Mouse (Mus musculus): Measurements from ENCODE around the gene Ccdc69. TPM values are rescaled to one million over a fixed set of nuclear protein-coding genes. Genes with fewer than 3 reads are reported as not detected.

Gene Ccdc69
- polyA plus RNA-seq, 1 experiment = 0.94 TPM

DNA sequence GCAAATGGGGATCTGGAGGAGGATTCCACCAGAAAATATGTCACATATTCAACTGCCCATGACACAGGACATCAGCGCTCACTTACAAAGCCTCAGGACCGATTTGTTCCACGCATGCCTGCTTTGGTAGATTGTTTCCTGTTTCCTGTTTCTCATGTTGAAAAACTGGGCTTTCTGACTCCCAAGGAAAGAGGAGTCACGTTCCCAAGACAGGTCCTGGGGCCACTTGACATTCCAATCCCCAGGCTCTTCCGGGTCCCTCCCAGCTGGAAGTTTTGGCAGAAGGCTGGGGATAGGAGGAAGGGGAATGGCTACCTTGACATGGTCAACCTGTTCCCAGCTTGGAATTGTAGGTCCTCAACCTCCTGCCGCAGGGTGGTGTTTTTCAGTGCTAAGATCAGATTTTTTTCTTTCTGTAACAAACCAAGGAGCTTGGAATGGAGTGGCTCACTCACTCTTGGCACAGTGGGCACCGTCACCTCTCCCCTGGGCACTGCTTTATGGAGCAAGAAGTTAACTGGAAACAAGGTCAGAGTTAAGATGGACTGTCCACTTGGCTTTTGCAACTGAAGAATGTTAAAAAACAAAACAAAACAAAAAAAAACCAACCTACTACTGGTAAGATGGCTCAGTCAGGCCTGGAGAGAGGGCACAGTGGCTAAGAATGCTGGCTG lies 27.0 kb downstream of the Ccdc69 start:
- DNase-seq (ENCODE audit: extremely low spot score in 1 of 2, low spot score in 1 of 2) = no peak

DNA sequence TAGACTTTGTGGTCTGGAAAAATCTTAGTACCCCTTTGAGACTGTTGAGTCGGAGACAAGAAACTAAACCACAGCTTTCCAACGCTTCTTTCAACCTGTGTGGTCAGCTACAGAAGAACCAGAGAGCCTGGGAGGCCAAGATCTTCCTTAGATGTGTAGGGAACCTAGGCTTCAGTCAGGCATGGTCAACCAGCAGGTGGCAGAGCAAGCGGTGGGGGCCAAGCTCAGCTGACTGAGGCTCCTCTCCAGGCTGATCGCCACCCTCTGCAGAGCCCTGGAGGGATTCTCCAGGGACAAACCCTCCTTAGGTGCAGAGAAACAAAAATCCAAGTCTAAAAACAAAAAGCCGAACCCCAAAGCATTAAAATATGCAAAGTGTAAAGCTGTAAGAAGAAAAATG lies 31.3 kb downstream of the Ccdc69 start:
- peak in 1 of 2 experiments; percentile 29 for DNase-seq (ENCODE audit: extremely low spot score in 1 of 2, low spot score in 1 of 2)

DNA sequence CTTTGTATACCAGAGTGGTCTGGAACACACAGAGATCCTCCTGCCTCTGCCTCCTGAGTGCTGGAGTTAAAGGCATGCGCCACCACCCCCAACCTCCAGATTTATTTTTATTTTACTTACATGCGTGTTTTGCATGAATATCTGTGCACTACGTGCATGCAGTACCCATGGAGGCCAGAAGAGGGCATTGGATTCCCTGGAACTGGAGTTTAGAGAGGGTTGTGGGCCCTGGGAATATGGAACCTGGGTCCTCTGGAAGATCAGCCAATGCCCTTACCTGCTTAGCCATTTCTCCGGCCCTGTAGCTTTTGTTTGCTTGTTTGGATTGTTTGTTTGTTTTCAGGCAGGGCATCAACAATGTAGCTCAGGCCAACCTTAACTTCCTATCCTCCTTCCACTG lies 36.6 kb downstream of the Ccdc69 start:
- no peak for DNase-seq (ENCODE audit: extremely low spot score in 1 of 2, low spot score in 1 of 2)

DNA sequence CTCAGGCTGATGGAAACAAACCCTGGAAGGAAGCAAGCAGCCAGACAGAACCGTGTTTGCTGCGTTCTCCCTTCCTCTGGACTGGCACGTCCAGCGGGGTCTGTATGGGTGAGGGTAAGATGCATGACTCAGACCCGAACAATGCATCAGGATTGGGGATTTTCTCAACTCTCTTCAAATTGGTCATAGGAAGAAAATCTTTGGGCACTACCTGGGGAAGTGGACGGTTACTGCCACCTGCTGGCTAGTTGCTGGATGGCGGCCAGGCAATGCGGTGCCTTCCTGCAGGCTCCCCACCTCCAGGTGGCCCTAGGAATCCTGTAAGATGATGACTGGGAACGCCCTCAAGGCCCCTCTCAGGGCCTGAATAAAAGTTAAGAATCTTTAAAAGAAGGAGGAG lies 38.3 kb downstream of the Ccdc69 start:
- DNase-seq (ENCODE audit: extremely low spot score in 1 of 2, low spot score in 1 of 2) = peak; percentile 41 to 89

DNA sequence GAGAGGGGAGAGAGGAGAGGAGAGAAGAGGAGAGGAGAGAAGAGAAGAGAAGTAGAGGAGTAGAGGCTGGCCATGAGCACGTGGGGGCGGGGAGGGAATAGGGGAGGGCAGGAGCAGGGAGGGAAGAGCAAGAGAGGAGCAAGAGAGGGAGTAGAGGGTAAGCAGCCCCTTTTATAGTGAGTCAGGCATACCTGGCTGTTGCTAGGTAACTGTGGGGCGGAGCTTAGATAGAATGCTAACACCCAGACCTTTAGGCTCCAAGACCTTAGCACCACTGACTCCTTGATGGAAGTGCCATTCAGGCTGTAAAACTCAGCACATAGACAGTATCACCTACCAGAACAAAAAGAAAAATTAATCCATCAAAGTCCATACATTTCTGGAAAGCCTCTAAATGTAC lies 41.3 kb downstream of the Ccdc69 start:
- no peak for DNase-seq (ENCODE audit: extremely low spot score in 1 of 2, low spot score in 1 of 2)

DNA sequence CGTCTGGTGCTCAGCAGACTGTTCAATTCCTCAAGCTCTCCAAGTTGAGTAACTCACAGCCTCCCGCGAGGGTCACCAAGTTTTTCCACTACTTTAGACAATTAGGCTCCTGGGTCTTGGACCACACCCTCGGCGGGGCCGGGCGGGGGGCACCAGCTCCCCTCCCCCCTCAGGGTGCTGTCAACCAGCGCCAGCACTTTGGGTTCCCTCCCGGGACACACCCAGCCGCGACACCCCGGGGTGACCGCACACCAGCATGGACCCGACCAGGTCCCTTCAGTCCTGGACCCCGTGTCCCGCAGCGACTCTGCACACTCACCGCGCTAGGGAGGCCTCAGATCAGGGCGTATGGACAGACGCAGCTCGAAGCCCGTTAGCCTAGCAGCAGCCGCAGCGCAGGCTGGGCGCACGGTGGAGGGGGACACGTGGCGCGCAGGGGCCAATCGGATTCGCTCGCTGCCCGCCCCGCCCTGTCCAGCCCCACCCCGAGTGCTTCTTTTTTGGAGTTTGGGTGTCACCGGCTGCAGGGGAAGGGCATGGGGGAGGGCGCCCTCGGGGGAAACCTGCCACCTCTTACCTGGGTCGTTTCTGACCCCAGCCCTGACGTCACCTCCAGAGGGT lies 44.8 kb downstream of the Ccdc69 start, which contains the start of gene Anxa6:
Gene Anxa6 (minus strand): TSS at position 406 of the 621 bp plus-strand sequence.
- DNase-seq (ENCODE audit: extremely low spot score in 1 of 2, low spot score in 1 of 2) = peak; percentile 33 to 78

DNA sequence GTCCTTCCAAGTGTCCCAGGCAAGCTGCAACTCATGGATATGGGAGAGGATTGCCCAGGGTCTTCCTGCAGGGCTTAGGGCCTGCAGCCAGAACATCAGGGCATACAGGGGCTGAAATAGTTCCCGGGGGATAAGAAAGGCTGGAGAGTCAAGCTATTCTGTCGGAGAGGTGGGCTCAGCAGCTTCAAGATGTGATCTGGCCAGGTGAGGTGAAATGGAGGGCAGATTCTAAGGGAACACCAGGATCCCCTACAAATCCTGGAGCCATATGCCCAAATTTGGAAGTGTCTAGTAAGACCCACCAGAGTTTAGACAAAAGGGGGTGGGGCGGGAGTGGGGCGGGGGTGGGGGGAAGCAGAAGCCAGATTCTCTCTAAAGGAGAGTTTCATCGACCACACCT lies 45.6 kb downstream of the Ccdc69 start:
- no peak for DNase-seq (ENCODE audit: extremely low spot score in 1 of 2, low spot score in 1 of 2)

DNA sequence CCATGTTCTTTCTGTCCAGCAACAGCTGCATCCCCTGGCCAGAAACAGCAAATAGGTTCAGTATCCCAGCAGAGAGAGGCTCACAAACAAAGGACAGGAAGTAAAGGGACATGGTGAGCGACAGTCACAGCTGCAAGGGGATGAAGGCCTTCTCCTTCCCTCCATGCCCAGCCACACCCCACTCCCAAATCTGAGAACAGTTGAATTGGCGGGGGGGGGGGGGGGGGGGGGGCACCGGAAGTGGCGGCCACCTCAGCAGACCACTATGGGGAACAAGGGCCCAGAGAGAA lies 46.0 kb downstream of the Ccdc69 start:
- DNase-seq (ENCODE audit: extremely low spot score in 1 of 2, low spot score in 1 of 2) = no peak

DNA sequence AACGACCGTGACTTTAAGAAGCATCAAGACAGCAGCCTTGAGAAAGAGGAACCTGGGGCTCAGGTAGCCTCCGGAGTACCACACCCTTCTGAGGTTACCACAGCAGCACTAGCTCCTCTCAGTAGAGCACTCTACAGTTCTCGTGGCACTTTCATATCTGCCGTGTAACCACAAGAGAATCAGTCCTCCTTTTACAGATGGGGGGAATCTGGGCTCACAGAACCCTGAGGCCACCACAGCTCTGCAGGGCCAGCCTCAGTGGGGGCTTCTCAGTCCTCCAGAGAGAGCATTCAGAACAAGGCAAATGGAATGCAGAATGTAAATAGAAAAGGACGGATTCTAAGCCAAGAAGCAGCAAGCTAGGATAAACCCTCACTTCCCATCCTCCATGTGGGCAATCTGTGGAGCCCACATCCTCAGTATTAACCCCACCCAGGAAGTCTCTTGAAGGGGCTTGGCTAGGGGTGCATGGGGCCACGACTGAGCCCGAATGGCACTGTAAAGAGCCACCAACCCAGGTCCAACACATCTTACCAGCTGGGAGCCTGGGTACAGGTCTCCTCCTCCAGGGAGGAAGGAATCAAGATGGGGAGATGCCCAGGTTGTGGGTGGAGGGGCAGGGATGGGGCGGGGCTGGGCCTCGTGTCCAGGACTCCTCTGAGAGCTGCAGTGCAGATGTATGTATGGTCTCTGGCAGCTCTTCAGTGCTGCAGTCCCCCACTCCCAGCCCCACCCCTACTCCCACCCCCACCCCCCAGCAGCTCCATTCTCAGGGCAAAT lies 46.5 kb downstream of the Ccdc69 start:
- no peak for DNase-seq (ENCODE audit: extremely low spot score in 1 of 2, low spot score in 1 of 2)

DNA sequence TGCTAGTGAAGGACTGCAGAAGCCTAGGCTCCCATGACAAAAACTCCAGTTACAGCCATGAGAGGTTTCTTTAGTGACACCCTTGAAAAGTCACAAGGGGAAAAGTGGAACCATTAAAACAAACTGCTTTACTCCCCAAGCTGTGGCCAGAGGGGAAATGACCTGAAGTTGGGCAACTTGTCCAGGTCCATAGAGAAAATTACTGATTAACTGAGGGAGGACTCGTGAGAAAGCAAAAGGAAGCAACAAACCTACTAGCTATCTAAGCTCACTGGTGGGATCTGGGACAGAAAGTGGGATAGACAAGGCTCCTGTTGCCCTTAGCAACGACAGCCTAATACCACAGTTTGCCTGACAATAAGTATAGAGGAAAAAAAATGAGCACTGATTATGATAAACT lies 49.4 kb downstream of the Ccdc69 start:
- DNase-seq (ENCODE audit: extremely low spot score in 1 of 2, low spot score in 1 of 2) = no peak

DNA sequence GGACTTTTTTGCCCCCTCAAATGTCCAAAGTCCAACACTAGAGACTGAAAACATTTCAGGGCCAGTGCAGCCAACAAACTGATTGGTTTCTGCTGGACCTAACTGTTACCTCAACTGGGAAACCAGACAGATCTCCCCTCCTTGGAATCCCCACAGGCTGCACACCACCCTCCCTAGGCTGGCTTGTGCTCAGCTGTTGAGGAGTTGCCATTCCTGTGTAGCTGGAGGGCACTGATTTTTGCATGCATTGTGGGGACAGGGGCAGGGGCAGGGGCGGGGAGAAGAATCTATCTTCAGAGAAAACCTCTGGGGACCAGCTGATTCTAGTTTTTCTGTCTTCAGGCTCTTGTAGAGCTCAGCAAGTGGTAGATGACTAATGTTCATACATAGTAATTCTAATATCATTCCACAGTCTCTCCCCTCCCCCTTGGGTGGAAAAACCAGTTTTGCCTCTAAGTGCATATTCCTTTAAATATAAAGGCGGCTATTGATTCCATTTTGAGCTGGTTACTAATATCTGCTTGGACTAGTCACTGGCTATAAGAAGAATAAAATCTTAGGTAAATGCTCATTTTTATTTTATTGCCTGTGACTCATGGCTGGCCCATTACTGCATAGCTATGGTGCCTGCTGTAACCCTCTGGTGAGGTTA lies 50.6 kb downstream of the Ccdc69 start:
- DNase-seq (ENCODE audit: extremely low spot score in 1 of 2, low spot score in 1 of 2) = no peak

DNA sequence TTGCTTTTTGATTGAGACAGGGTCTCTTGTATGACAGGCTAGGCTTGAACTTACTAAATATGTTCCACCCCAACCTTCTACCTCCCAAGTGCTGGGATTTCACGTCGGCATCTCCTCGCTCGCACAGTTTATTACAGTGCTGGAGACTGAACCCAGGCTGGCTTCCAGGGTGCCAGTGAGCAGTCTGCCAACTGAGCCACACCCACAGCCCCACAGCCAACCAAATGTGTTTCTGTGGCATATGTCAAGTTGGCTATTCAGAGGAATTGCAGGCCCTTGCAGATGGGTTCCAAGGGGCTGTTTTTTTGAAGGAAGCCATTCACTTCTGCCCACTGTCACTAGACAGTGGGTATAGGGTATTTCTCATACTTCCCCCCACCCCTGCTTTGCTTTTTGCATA lies 52.0 kb downstream of the Ccdc69 start:
- DNase-seq (ENCODE audit: extremely low spot score in 1 of 2, low spot score in 1 of 2) = no peak

DNA sequence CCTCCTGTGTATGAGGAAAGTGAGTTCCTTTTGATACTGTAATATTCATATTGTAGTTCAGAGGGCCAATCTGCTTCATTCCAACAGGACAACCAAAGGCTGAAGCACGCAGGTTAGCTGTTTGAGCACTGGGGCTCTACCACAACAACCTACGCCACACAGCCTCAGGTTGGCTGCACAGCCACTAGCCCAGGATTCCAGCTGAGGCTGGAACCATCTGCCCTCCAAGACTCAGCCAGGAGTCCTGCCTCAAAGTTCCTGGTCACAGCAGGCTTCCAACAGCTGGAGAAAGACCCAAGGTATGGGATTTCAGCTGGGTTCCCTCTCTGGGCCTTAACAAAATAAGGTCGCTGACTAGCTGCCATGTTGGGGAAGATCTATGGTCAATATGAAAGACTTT lies 54.3 kb downstream of the Ccdc69 start:
- no peak for DNase-seq (ENCODE audit: extremely low spot score in 1 of 2, low spot score in 1 of 2)

DNA sequence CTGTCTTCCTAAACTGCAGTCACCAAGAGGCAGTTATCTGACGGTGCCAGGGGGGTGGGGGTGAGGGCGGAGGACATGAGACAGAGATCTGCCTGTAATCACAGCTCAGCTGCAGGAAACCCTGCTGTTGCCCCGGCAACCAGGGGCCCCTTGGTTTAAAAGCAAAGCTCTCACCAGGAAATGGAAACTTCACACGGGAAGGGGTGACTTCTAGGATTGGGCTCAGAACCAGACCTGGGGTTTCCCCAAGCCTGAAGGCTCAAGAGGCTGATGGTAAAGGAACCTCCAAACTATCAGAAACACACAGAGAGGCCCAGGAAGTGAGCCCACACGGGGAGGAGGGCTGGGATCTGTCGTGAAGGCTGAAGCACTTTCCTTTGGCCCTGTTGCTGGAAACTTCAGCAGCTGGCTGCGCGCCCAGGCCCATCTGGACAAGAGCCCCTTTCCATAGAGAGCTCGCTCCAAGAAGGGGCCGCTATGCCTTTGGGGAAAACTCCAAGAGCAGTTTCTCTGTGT lies 54.8 kb downstream of the Ccdc69 start:
- DNase-seq (ENCODE audit: extremely low spot score in 1 of 2, low spot score in 1 of 2) = peak; percentile 45 to 72

DNA sequence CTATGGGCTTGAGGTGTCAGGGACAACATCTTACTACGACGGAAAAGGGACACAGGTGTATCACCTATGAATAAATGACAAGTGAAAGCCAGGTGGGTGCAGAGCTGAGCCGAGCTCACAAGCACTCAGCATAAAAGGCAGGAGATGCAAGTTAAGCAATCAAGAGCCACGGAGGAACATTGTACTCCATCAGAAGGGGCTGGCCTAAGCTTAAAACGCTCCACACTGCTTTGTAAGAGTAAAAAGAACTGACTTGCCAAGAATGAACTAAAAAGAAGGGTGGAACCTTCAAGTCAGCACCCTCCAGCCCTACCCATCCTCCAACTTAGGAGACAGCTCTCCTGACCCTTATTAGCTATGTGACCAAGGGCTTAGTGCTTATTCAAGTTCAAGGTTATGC lies 55.4 kb downstream of the Ccdc69 start:
- no peak for DNase-seq (ENCODE audit: extremely low spot score in 1 of 2, low spot score in 1 of 2)

DNA sequence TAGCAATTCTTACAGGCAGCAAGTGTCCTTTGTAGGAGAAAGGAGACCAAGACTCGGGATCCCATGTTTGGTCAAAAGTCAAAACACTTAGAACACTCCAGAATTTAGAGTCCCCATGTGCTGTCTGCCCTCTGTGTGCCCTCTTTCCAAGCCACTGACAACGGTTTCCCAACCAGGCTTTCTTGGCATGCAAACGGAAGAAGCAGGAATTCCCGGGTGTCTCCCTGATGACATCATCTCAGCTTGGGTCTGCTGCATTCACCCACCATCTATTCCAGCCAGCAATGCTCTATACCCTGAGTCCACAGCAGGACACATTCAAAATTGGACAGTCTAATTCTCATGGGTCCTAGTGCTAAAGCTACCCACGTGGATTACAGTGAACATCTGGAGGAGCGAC lies 56.1 kb downstream of the Ccdc69 start:
- DNase-seq (ENCODE audit: extremely low spot score in 1 of 2, low spot score in 1 of 2) = no peak

DNA sequence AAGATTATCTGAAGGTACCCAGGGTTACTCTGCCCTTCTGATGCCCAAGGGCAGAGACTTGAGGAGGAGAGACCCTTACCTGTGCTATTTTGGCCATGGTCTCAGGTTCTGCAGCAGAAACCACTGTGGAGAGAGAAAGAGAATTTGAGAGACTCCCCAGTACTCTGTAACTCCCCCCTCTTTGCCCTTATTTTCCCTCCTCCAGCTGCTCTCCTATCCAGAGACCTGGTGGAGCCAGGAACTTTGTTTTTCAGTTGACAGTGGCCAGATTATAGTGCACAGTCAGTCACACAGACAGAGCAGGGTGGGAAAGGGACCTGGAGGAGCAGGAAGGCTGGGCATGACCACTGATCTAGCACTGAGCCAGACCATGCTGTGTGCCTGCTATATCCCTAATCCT lies 56.5 kb downstream of the Ccdc69 start:
- no peak for DNase-seq (ENCODE audit: extremely low spot score in 1 of 2, low spot score in 1 of 2)

DNA sequence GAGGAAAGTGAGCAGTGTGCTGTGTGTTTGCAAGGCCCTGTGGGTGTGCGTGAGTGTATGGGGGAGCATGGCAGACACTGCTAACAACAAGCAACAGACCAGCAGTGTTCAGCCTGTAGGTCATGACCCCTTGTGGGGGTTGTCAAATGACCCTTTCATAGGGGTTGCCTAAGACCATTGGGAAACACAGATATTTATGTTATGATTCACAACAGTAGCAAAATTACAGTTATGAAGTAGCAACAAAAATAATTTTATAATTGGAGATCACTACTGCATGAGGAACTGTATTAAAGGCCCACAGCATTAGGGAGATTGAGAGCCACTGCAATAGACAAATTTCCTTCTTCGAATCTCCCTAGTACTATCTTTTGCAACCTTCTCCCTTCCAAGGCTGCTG lies 58.2 kb downstream of the Ccdc69 start:
- no peak for DNase-seq (ENCODE audit: extremely low spot score in 1 of 2, low spot score in 1 of 2)

DNA sequence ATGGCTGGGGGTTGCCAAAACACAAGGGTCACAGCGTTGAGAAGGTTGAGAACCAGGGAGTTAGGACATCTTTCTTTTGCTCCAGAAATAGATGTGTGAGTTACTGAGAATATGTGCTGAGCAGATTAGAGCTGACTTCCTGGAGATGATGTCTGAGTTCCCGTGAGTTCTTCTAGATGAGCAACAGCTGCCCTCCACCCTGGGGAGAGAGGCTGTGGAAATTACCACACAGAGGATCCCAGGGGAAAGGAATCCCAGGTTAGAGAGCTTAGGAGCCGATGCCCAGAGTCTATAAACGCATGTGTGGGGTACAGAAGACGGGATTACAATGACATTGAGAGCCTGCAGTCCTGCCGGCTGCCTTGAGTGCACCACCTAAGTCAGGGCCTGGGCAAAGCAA lies 59.9 kb downstream of the Ccdc69 start:
- DNase-seq (ENCODE audit: extremely low spot score in 1 of 2, low spot score in 1 of 2) = no peak

DNA sequence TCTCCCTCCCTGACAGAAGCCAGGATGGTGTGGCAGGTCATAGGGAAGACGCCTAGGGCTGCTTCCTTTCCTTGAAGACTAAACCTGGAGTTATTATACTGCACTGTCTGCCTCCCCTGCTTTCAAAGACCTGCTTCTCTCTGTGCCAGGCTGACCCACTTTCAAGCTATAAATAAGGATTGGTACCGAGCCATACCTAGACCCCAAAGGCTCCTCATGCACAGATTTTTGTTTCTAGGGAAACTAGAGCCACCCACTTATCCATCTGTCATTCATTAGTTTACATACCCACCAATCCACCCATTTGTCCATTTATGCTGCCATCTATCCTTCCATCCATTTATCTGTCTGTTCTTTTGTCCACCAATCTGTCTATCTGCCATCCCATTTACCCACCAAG lies 60.7 kb downstream of the Ccdc69 start:
- DNase-seq (ENCODE audit: extremely low spot score in 1 of 2, low spot score in 1 of 2) = no peak

DNA sequence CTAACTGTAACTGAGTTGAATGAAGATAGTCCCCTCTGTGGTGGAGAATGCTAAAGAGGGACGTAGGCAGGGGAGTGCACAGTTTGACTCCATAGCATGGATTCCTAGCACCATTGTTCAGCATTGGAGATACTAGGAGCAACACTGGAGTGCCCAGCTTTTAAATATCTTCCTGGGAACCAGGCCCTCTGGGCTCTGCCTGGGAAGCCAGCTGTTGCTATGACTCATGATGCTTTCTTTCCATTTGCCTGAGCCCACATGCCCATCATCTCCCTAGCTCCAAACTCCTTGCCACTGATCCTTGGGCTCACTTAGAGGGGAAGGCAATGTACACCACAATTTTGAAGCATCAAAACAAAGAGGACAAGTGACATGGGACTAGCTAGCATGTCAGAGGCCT lies 61.2 kb downstream of the Ccdc69 start:
- DNase-seq (ENCODE audit: extremely low spot score in 1 of 2, low spot score in 1 of 2) = peak in 1 of 2 experiments; percentile 48
